Mouse (Mus musculus) left cerebral cortex, postnatal 36 days (tissue): Measurements from ENCODE around the gene Tnfaip1. TPM values are rescaled to one million over a fixed set of nuclear protein-coding genes. Genes with fewer than 3 reads are reported as not detected.

Experiments
- DNase-seq, 2 experiments: peaks; one replicate each; pipeline ENCODE4 v3.0.0; 2021 to 2022; ENCODE audit warnings: low spot score in 2 of 2, mixed read lengths in 1 of 2
- intact Hi-C: fragments of 180-260 bp; cut with DNase I; formaldehyde crosslinking; loops from one replicate; pipeline ENCODE4 v1.15.1; 2025
- total RNA-seq, 2 experiments: library from RNA; stranded (reverse); gene quantifications; 2 replicates each; pipeline ENCODE4 v1.2.3; 2021

Tnfaip1 gene
- total RNA-seq, 2 experiments from 2014 or later, result 35.6 to 39.2 TPM

GRCm38 (mm10) chr11:78505430-78505829 lies 30.7 kb downstream of the Tnfaip1 start:
- intact Hi-C loops, result no loop called here
- no peak for DNase-seq

- intact Hi-C loops, result no loop called here
- DNase-seq, result peak in 1 of 2 experiments; percentile 50
These were observed 33.1 kb downstream of the Tnfaip1 start, which contains the start of gene Sebox for GRCm38 (mm10) chr11:78502909-78503650. Gene Sebox, plus strand, starts transcription at chr11:78503447.

GRCm38 (mm10) chr11:78501529-78501928 lies 34.6 kb downstream of the Tnfaip1 start:
- intact Hi-C loops, result no loop called here
- no peak for DNase-seq

- intact Hi-C loops, result no loop called here
- no peak for DNase-seq
These were observed 35.4 kb downstream of the Tnfaip1 start for GRCm38 (mm10) chr11:78500623-78501202.

GRCm38 (mm10) chr11:78499543-78499942 lies 36.6 kb downstream of the Tnfaip1 start:
- intact Hi-C loops, result no loop called here
- no peak for DNase-seq

- no peak for DNase-seq
- intact Hi-C loops, result no loop called here
These were observed 37.1 kb downstream of the Tnfaip1 start, which contains the start of gene Vtn for GRCm38 (mm10) chr11:78499004-78499403. Gene Vtn, plus strand, starts transcription at chr11:78499091.

- DNase-seq, result peak; percentile 92 to 94
- intact Hi-C loops, result no loop called here
These were observed 38.3 kb downstream of the Tnfaip1 start, which contains the start of gene Sarm1 for GRCm38 (mm10) chr11:78497544-78498522. Gene Sarm1, minus strand, starts transcription at chr11:78497754.

- intact Hi-C loops, result no loop called here
- peak; percentile 67 to 70 for DNase-seq
These were observed 39.0 kb downstream of the Tnfaip1 start for GRCm38 (mm10) chr11:78497071-78497541.

- no peak for DNase-seq
- intact Hi-C loops, result no loop called here
These were observed 40.2 kb downstream of the Tnfaip1 start for GRCm38 (mm10) chr11:78495904-78496303.

GRCm38 (mm10) chr11:78490781-78491241 lies 45.3 kb downstream of the Tnfaip1 start:
- intact Hi-C loops, result no loop called here
- peak; percentile 57 to 71 for DNase-seq

- peak; percentile 54 to 73 for DNase-seq
- intact Hi-C loops, result no loop called here
These were observed 48.0 kb downstream of the Tnfaip1 start for GRCm38 (mm10) chr11:78488168-78488567.

GRCm38 (mm10) chr11:78483639-78484038 lies 52.5 kb downstream of the Tnfaip1 start:
- intact Hi-C loops, result no loop called here
- DNase-seq, result no peak

GRCm38 (mm10) chr11:78475289-78475688 lies 60.8 kb downstream of the Tnfaip1 start:
- intact Hi-C loops, result no loop called here
- no peak for DNase-seq

Other genes with a start within 250 kb of the Tnfaip1 start
- gene BC030499, start 245.5 kb downstream of the Tnfaip1 start, total RNA-seq, result 10 to 100 TPM; 11.3 to 25.5 TPM
- 10 to 100 TPM in 1 of 2 experiments, 1 to 10 TPM in 1; 7.3 to 13.8 TPM for gene Spag5, start 234.8 kb downstream of the Tnfaip1 start, total RNA-seq
- 100 to 1,000 TPM; 746 to 852 TPM for gene Aldoc, start 213.4 kb downstream of the Tnfaip1 start, total RNA-seq
- 10 to 100 TPM; 64.4 to 68.5 TPM for gene Pigs, start 207.9 kb downstream of the Tnfaip1 start, total RNA-seq
- 10 to 100 TPM; 30.6 to 31.3 TPM for gene Unc119, start 192.8 kb downstream of the Tnfaip1 start, total RNA-seq
- gene Foxn1, start 149.8 kb downstream of the Tnfaip1 start, total RNA-seq, result not detected
- not detected for gene Slc13a2, start 114.1 kb downstream of the Tnfaip1 start, total RNA-seq
- 10 to 100 TPM in 1 of 2 experiments, 1 to 10 TPM in 1; 9.4 to 11.7 TPM for gene Slc46a1, start 70.6 kb downstream of the Tnfaip1 start, total RNA-seq
- gene Sarm1, start 38.6 kb downstream of the Tnfaip1 start, total RNA-seq, result 10 to 100 TPM; 33.7 to 34.1 TPM
- 10 to 100 TPM; 65.9 to 80.3 TPM for gene Vtn, start 37.2 kb downstream of the Tnfaip1 start, total RNA-seq
- 1 to 10 TPM in 1 of 2 experiments, under 1 TPM in 1; 0.50 to 2.1 TPM for gene Sebox, start 32.9 kb downstream of the Tnfaip1 start, total RNA-seq
- gene Tmem199, start 24.2 kb downstream of the Tnfaip1 start, total RNA-seq, result 10 to 100 TPM; 38.0 to 44.6 TPM
- gene Poldip2, start 24.1 kb downstream of the Tnfaip1 start, total RNA-seq, result 100 to 1,000 TPM; 116 to 117 TPM
- gene Ift20, start within 50 bp of the Tnfaip1 start, total RNA-seq, result 10 to 100 TPM; 85.7 to 93.9 TPM
- gene Tmem97, start 14.4 kb upstream of the Tnfaip1 start, total RNA-seq, result 10 to 100 TPM; 17.0 to 25.7 TPM
- gene Nlk, start 161.0 kb upstream of the Tnfaip1 start, total RNA-seq, result 100 to 1,000 TPM; 105 to 114 TPM
- gene Ccnq, start 215.4 kb upstream of the Tnfaip1 start, total RNA-seq, result 10 to 100 TPM; 15.9 to 16.8 TPM